ENCODE assay signal across 22 mouse cellular contexts in genomic region chr16:96514466-96514865, GRCm38 (mm10). TPM values are rescaled to one million over a fixed set of nuclear protein-coding genes. Genes with fewer than 3 reads are reported as not detected.
DNase-seq lines count a peak whose midpoint lies in the region; ATAC-seq lines count a peak whose summit lies in the region.
"Had no signal": no experiment of that assay in that cellular context is flagged by ENCODE, and none has a peak within 500 bp of the region (broad histone marks: within the 10 kb centered on the region; RNA-seq: fewer than 3 reads in every experiment).

No protein-coding gene starts in this region.

- 61% methylated on average over 3 of the region's 3 CpGs for WGBS in heart, embryonic 12.5 days
- WGBS in hindbrain, embryonic 16.5 days: 67% methylated on average over 3 of the region's 3 CpGs
- WGBS in hindbrain, embryonic 13.5 days: 75% methylated on average over 3 of the region's 3 CpGs

- intact Hi-C loops in gastrocnemius, postnatal 14 days (cut with DNase I; ENCODE audit: low total_unique reads): no loop called here

- peaks cover 10% of the 10 kb centered on the region; the same call in 1 of the 2 replicates for H3K27me3 ChIP-seq in heart, embryonic 12.5 days (replicated peaks)
- no peaks in the 10 kb centered on the region for H3K27me3 ChIP-seq in hindbrain, embryonic 16.5 days (replicated peaks; ENCODE audit: control insufficient read depth, insufficient read depth, low read length)
- no peaks in the 10 kb centered on the region for H3K27me3 ChIP-seq in hindbrain, embryonic 13.5 days
- H3K27me3 ChIP-seq: embryonic facial prominence, embryonic 13.5 days; forebrain, embryonic 12.5 days had no signal

- no peak overlapping the region for H3K9ac ChIP-seq in heart, embryonic 12.5 days
- H3K9ac ChIP-seq in hindbrain, embryonic 16.5 days (ENCODE audit: low read depth, low read length): no peak overlapping the region
- H3K9ac ChIP-seq in hindbrain, embryonic 13.5 days: no peak overlapping the region
- H3K9ac ChIP-seq: embryonic facial prominence, embryonic 13.5 days; forebrain, embryonic 12.5 days; hindbrain, embryonic 14.5 days had no signal

- no peak overlapping the region for H3K4me2 ChIP-seq in heart, embryonic 12.5 days
- no peak overlapping the region for H3K4me2 ChIP-seq in hindbrain, embryonic 16.5 days (ENCODE audit: low read length)
- no peak overlapping the region for H3K4me2 ChIP-seq in hindbrain, embryonic 13.5 days
- H3K4me2 ChIP-seq: embryonic facial prominence, embryonic 13.5 days; forebrain, embryonic 12.5 days; hindbrain, embryonic 14.5 days had no signal

- DNase-seq in cerebellum, postnatal 10 days: peak; percentile 59 to 68
- no peak for DNase-seq in cerebellum, adult 11-12 months
- peak; percentile 93 for DNase-seq in heart, adult 11 months
- DNase-seq in gastrocnemius, postnatal 14 days: peak; percentile 18
- DNase-seq: adrenal gland, adult 8-10 months; B cell, adult 2 months; cerebellum, adult 11 months; cerebellum, adult 9-10 months; cerebellum, postnatal 36 days; kidney, adult 8-10 months had no signal

- no peak for ATAC-seq in heart, embryonic 12.5 days (ENCODE audit: insufficient number of reproducible peaks, low FRiP score)
- ATAC-seq in hindbrain, embryonic 16.5 days: peak; percentile 40; the same call in 1 of the 2 replicates
- no peak for ATAC-seq in hindbrain, embryonic 13.5 days (ENCODE audit: low FRiP score)
- ATAC-seq: CD4-positive, CD25-positive, alpha-beta regulatory T cell, adult 4 months; forebrain, embryonic 16.5 days; inflammation-experienced regulatory T-cells, adult 6 months; intestine, postnatal 0 days had no signal

- H3K4me1 ChIP-seq in heart, embryonic 12.5 days (replicated peaks): peaks cover 7% of the 10 kb centered on the region
- H3K4me1 ChIP-seq in hindbrain, embryonic 16.5 days (ENCODE audit: control insufficient read depth, insufficient read depth, low read depth, low read length): no peaks in the 10 kb centered on the region
- peaks cover 5% of the 10 kb centered on the region; the same call in 1 of the 2 replicates for H3K4me1 ChIP-seq in hindbrain, embryonic 13.5 days (replicated peaks)
- H3K4me1 ChIP-seq: embryonic facial prominence, embryonic 13.5 days had no signal

- no peak overlapping the region for H3K27ac ChIP-seq in heart, embryonic 12.5 days (ENCODE audit: poor library complexity, severe bottlenecking)
- H3K27ac ChIP-seq in hindbrain, embryonic 16.5 days (ENCODE audit: low read depth, low read length): no peak overlapping the region
- no peak overlapping the region for H3K27ac ChIP-seq in hindbrain, embryonic 13.5 days
- H3K27ac ChIP-seq: embryonic facial prominence, embryonic 13.5 days; forebrain, embryonic 12.5 days; heart, adult 2 months; hindbrain, embryonic 14.5 days had no signal

- no peak overlapping the region for H3K4me3 ChIP-seq in heart, embryonic 12.5 days
- no peak overlapping the region for H3K4me3 ChIP-seq in hindbrain, embryonic 16.5 days (ENCODE audit: low read length)
- H3K4me3 ChIP-seq in hindbrain, embryonic 13.5 days: no peak overlapping the region
- H3K4me3 ChIP-seq: embryonic facial prominence, embryonic 13.5 days; forebrain, embryonic 12.5 days; heart, adult 2 months had no signal

- H3K36me3 ChIP-seq in heart, embryonic 12.5 days: no peaks in the 10 kb centered on the region
- H3K36me3 ChIP-seq in hindbrain, embryonic 16.5 days (ENCODE audit: control insufficient read depth, insufficient read depth, low read length): no peaks in the 10 kb centered on the region
- H3K36me3 ChIP-seq in hindbrain, embryonic 13.5 days: no peaks in the 10 kb centered on the region
- H3K36me3 ChIP-seq: embryonic facial prominence, embryonic 13.5 days; forebrain, embryonic 12.5 days; G1E had no signal

- H3K9me3 ChIP-seq in heart, embryonic 12.5 days (replicated peaks): no peaks in the 10 kb centered on the region
- no peaks in the 10 kb centered on the region for H3K9me3 ChIP-seq in hindbrain, embryonic 16.5 days (ENCODE audit: control insufficient read depth, low read length)
- H3K9me3 ChIP-seq in hindbrain, embryonic 13.5 days: no peaks in the 10 kb centered on the region
- H3K9me3 ChIP-seq: embryonic facial prominence, embryonic 13.5 days; forebrain, embryonic 12.5 days had no signal

RNA-seq across cellular contexts. Expression of gene Pcp4, which starts 47.1 kb away (rescaled TPM):
- polyA plus RNA-seq in heart, embryonic 12.5 days (2016; fragmentation: Nextera tagmentation; extraction: Ambion mirVana): 1.7 and 2.2 TPM in 2 replicates
- polyA plus RNA-seq in hindbrain, embryonic 16.5 days (2015; fragmentation: Nextera tagmentation; extraction: Ambion mirVana): 418 and 494 TPM in 2 replicates
- 214 TPM in 2 replicates for polyA plus RNA-seq in hindbrain, embryonic 13.5 days (2015; fragmentation: Nextera tagmentation; extraction: Ambion mirVana)
- total RNA-seq in gastrocnemius, postnatal 14 days (2021): 1 to 10 TPM in 1 of 2 experiments, not detected in 1; 1.1 TPM
- total RNA-seq: G1E had no signal
- polyA plus RNA-seq: CD4-positive, CD25-positive, alpha-beta regulatory T cell, adult 4 months; G1E; inflammation-experienced regulatory T-cells, adult 6 months had no signal

Comparison
In these comparisons a context has a peak if more than half of its experiments do, and no peak if none do; other contexts are left out.
1. RNA of gene Pcp4, which starts 47.1 kb away (polyA plus RNA-seq): 418 to 494 TPM in hindbrain, embryonic 16.5 days and 214 TPM in hindbrain, embryonic 13.5 days; 1.7 to 2.2 TPM in heart, embryonic 12.5 days; every median in the first group is over 10 times any median in the second.